ENCODE assay signal across 8 mouse cellular contexts in the genomic region with DNA sequence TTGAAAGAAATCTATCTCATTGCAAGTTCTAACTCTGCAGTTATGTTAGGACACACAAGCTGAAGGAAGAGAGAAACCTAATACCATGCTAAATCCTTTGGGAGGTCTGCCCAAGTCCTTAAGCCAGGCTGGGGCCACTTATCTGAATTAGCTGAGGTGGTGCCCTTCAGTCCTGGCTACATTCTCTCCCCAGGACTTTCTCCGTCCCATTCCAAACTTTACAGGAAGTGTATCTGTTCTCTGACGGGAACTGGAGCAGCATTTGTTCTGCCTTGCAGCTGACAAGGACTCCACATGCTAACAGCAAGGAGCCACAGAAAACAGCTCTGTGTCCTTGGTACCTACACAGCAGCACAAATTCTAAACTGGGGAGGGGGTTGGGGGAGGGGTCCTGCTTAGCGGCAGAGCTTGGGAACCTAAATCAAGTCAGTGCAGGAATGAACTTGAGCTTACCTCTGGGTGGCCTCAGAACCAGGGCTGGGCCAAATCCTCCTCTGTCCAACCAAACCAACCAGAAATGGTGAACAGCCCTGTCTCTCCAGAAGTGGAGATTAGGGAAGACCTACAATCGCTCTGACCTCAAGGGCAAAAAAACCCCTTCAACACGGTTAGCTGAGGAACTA.
DNase-seq lines count a peak whose midpoint lies in the region; ATAC-seq and TF ChIP-seq lines count a peak whose summit lies in the region.

No protein-coding gene starts in this region.

- DNase-seq in liver, embryonic 11.5 days (ENCODE audit: low spot score) = no peak
- no peak for DNase-seq in liver
- DNase-seq in embryo, embryonic 10.5 days (ENCODE audit: low spot score) = peak; percentile 66
- peak; percentile 63 for DNase-seq in heart, postnatal 0 days (ENCODE audit: low spot score)
- DNase-seq in neural tube, embryonic 11.5 days (ENCODE audit: low spot score) = peak; percentile 21
- no peak for DNase-seq in left cerebral cortex, postnatal 4 days
- DNase-seq in left cerebral cortex, adult 8-10 months (ENCODE audit: low spot score in 2 of 2) = no peak
- DNase-seq in left cerebral cortex, postnatal 36 days (ENCODE audit: low spot score in 2 of 2) = no peak

- no peak overlapping the region for H3K9ac ChIP-seq in liver, embryonic 11.5 days (ENCODE audit: low read depth, low read length)
- 0 out of 2 replicates have a peak overlapping the region, but pooled peaks have one; percentile 28 for H3K9ac ChIP-seq in heart, postnatal 0 days (replicated peaks; ENCODE audit: low read depth, low read length)
- no peak overlapping the region; the same call in 1 of the 2 replicates for H3K9ac ChIP-seq in neural tube, embryonic 11.5 days (ENCODE audit: low read length)

- H3K27me3 ChIP-seq in liver, embryonic 11.5 days (replicated peaks; ENCODE audit: control insufficient read depth, insufficient read depth, low read length) = no peaks in the 10 kb centered on the region
- H3K27me3 ChIP-seq in heart, postnatal 0 days (ENCODE audit: control insufficient read depth, insufficient read depth, low read length) = no peaks in the 10 kb centered on the region
- H3K27me3 ChIP-seq in neural tube, embryonic 11.5 days (ENCODE audit: control insufficient read depth, insufficient read depth, low read length) = no peaks in the 10 kb centered on the region

- no peaks in the 10 kb centered on the region for H3K9me3 ChIP-seq in liver, embryonic 11.5 days (ENCODE audit: control insufficient read depth, low read length)
- H3K9me3 ChIP-seq in heart, postnatal 0 days (replicated peaks; ENCODE audit: control insufficient read depth, low read length) = no peaks in the 10 kb centered on the region
- H3K9me3 ChIP-seq in neural tube, embryonic 11.5 days (ENCODE audit: control insufficient read depth, low read length) = no peaks in the 10 kb centered on the region

- H3K36me3 ChIP-seq in liver, embryonic 11.5 days (ENCODE audit: control insufficient read depth, insufficient read depth, low read length) = no peaks in the 10 kb centered on the region
- H3K36me3 ChIP-seq in heart, postnatal 0 days (replicated peaks; ENCODE audit: control insufficient read depth, insufficient read depth, low read length) = no peaks in the 10 kb centered on the region
- H3K36me3 ChIP-seq in neural tube, embryonic 11.5 days (ENCODE audit: control insufficient read depth, insufficient read depth, low read length) = no peaks in the 10 kb centered on the region

- intact Hi-C loops in left cerebral cortex, postnatal 4 days (cut with DNase I) = no loop called here
- intact Hi-C loops in left cerebral cortex, postnatal 36 days (cut with DNase I) = no loop called here

- peak overlapping the region; percentile 59 for H3K27ac ChIP-seq in liver, embryonic 11.5 days (ENCODE audit: low read depth, low read length)
- peak overlapping the region; percentile 91 for H3K27ac ChIP-seq in heart, postnatal 0 days (ENCODE audit: low read depth)
- H3K27ac ChIP-seq in neural tube, embryonic 11.5 days (ENCODE audit: low read depth, low read length) = no peak overlapping the region

- peaks cover 33% of the 10 kb centered on the region for H3K4me1 ChIP-seq in liver, embryonic 11.5 days (replicated peaks; ENCODE audit: control insufficient read depth, insufficient read depth, low read length)
- peaks cover 73% of the 10 kb centered on the region for H3K4me1 ChIP-seq in heart, postnatal 0 days (ENCODE audit: control insufficient read depth, insufficient read depth)
- peaks cover 22% of the 10 kb centered on the region for H3K4me1 ChIP-seq in neural tube, embryonic 11.5 days (ENCODE audit: control insufficient read depth, insufficient read depth, low read length)

- no peak; the same call in 1 of the 2 replicates for TF ChIP-seq EP300 in heart, postnatal 0 days (IDR thresholded peaks at IDR 0.05; ENCODE audit: low read depth)

- no peak overlapping the region for H3K4me3 ChIP-seq in liver, embryonic 11.5 days (ENCODE audit: low read depth, low read length)
- no peak overlapping the region for H3K4me3 ChIP-seq in heart, postnatal 0 days (ENCODE audit: low read depth, low read length)
- no peak overlapping the region for H3K4me3 ChIP-seq in neural tube, embryonic 11.5 days (ENCODE audit: low read depth, low read length)

- no peak overlapping the region for H3K4me2 ChIP-seq in liver, embryonic 11.5 days
- H3K4me2 ChIP-seq in heart, postnatal 0 days (ENCODE audit: low read depth, low read length) = peak overlapping the region; percentile 17; the same call in 1 of the 2 replicates
- H3K4me2 ChIP-seq in neural tube, embryonic 11.5 days (ENCODE audit: low read depth) = peak overlapping the region; percentile 14; the same call in 1 of the 2 replicates

- 21% methylated on average over 5 of the region's 5 CpGs for WGBS in liver, embryonic 11.5 days
- WGBS in heart, postnatal 0 days = 7% methylated on average over 5 of the region's 5 CpGs
- WGBS in neural tube, embryonic 11.5 days = 22% methylated on average over 5 of the region's 5 CpGs

- ATAC-seq in liver, embryonic 11.5 days (replicated peaks; ENCODE audit: low FRiP score) = no peak
- ATAC-seq in heart, postnatal 0 days (ENCODE audit: insufficient read depth, low read depth) = peak; percentile 18; the same call in 1 of the 2 replicates
- ATAC-seq in neural tube, embryonic 11.5 days (ENCODE audit: insufficient read depth, low FRiP score, low TSS enrichment) = no peak

- no peak for TF ChIP-seq CTCF in heart, postnatal 0 days (IDR thresholded peaks at IDR 0.05; ENCODE audit: low read depth)

Comparison
In these comparisons a context has a peak if more than half of its experiments do, and no peak if none do; other contexts are left out.
1. DNase-seq: peak in embryo, embryonic 10.5 days (single experiment), heart, postnatal 0 days (single experiment) and neural tube, embryonic 11.5 days (single experiment); none in liver, embryonic 11.5 days (single experiment), liver (single experiment), left cerebral cortex, postnatal 4 days (single experiment), left cerebral cortex, adult 8-10 months (0 of 2) and left cerebral cortex, postnatal 36 days (0 of 2).